9 mouse cellular contexts compared by ENCODE assay signal in the genomic region with DNA sequence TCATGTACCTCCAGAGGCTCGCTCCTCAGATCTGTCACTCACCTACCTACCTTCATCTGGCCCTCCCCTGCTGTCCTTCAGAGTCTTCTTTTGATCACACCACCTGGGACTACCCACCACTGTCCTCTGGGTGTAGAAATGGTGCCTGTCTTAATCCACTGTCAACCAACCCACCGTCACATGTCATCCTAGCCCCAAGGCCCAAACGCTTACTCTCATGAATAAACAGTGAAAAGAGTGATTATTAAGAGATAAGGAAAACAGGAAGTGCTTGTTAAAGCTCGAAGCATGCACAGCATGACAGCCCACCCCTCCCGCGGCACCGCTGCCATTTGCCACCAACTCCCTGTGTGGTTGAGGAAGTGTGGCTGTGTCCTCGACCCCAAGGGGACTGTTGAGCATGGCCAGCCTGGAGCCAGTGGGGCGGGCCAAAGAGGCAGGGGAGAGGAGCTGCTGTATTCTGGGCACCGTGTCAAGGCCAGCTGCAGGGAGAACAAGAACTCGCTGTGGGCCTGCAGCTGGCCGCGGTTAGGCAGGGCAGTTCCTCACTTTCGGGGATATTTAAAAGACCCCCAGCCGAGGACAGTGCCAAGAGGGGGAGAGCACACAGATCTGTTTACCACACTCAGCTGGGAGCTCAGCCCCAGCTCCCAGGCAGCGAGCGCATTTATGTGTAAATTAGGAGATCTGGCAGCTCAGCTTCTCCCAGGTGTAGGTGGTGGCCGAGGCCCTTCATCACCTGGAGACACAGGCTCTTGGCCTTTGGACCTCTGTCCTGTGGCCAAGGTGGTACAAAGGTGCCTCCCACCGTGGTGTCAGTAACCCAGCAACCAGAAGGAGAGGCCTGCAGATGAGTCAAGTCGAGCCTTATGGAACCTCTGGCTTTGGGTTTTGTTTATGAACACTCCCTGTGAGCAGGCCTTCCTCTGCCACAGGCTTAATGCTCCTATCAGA.
DNase-seq lines count a peak whose midpoint lies in the region; ATAC-seq lines count a peak whose summit lies in the region.
"Had no signal": no experiment of that assay in that cellular context is flagged by ENCODE, and none has a peak within 500 bp of the region (broad histone marks: within the 10 kb centered on the region; RNA-seq: fewer than 3 reads in every experiment).

No protein-coding gene starts in this region.

- H3K27ac ChIP-seq in forebrain, embryonic 13.5 days, result no peak overlapping the region; the same call in 1 of the 2 replicates
- no peak overlapping the region; a peak in 1 of 4 replicates for H3K27ac ChIP-seq in heart, embryonic 14.5 days (replicated peaks in 1 of 2; ENCODE audit: control insufficient read depth in 1 of 2, insufficient read depth in 1 of 2, low read depth in 2 of 2, low read length in 2 of 2)
- peak overlapping the region; percentile 62 for H3K27ac ChIP-seq in kidney, embryonic 15.5 days
- peak overlapping the region; percentile 57 for H3K27ac ChIP-seq in limb, embryonic 15.5 days
- peak overlapping the region; percentile 53; the same call in 1 of the 2 replicates for H3K27ac ChIP-seq in neural tube, embryonic 13.5 days (replicated peaks)

- no peaks in the 10 kb centered on the region for H3K36me3 ChIP-seq in forebrain, embryonic 13.5 days (ENCODE audit: poor library complexity, severe bottlenecking)
- H3K36me3 ChIP-seq in heart, embryonic 14.5 days (ENCODE audit: control insufficient read depth, insufficient read depth, low read length), result no peaks in the 10 kb centered on the region
- no peaks in the 10 kb centered on the region for H3K36me3 ChIP-seq in kidney, embryonic 15.5 days
- H3K36me3 ChIP-seq in limb, embryonic 15.5 days, result no peaks in the 10 kb centered on the region
- H3K36me3 ChIP-seq in neural tube, embryonic 13.5 days, result no peaks in the 10 kb centered on the region

- peak; percentile 8 to 21 for DNase-seq in spleen, adult 18-20 months
- DNase-seq in spleen, adult 12 weeks (ENCODE audit: low spot score), result no peak
- DNase-seq in urinary bladder, postnatal 25 days (ENCODE audit: low spot score), result peak; percentile 22

- 13% methylated on average over 20 of the region's 20 CpGs for WGBS in forebrain, embryonic 13.5 days
- 17% methylated on average over 20 of the region's 20 CpGs for WGBS in heart, embryonic 14.5 days
- WGBS in kidney, embryonic 15.5 days, result 16% methylated on average over 20 of the region's 20 CpGs
- 11% methylated on average over 20 of the region's 20 CpGs for WGBS in limb, embryonic 15.5 days
- WGBS in neural tube, embryonic 13.5 days, result 14% methylated on average over 20 of the region's 20 CpGs

- peaks cover 12% of the 10 kb centered on the region for H3K4me1 ChIP-seq in forebrain, embryonic 13.5 days
- H3K4me1 ChIP-seq in heart, embryonic 14.5 days (ENCODE audit: control insufficient read depth in 2 of 2, insufficient read depth in 2 of 2, low read length in 2 of 2), result peaks cover 11 to 15% of the 10 kb centered on the region in 2 experiments
- peaks cover 22% of the 10 kb centered on the region for H3K4me1 ChIP-seq in kidney, embryonic 15.5 days
- H3K4me1 ChIP-seq in limb, embryonic 15.5 days, result peaks cover 28% of the 10 kb centered on the region
- H3K4me1 ChIP-seq in neural tube, embryonic 13.5 days (replicated peaks), result peaks cover 24% of the 10 kb centered on the region

- 0 out of 2 replicates have a peak overlapping the region, but pooled peaks have one; percentile 5 for H3K9ac ChIP-seq in forebrain, embryonic 13.5 days
- H3K9ac ChIP-seq in heart, embryonic 14.5 days (ENCODE audit: low read length), result peak overlapping the region; percentile 40; the same call in 1 of the 2 replicates
- no peak overlapping the region for H3K9ac ChIP-seq in kidney, embryonic 15.5 days
- H3K9ac ChIP-seq in limb, embryonic 15.5 days, result no peak overlapping the region
- H3K9ac ChIP-seq in neural tube, embryonic 13.5 days, result 0 out of 2 replicates have a peak overlapping the region, but pooled peaks have one; percentile 17

- no peaks in the 10 kb centered on the region for H3K9me3 ChIP-seq in forebrain, embryonic 13.5 days (replicated peaks)
- no peaks in the 10 kb centered on the region for H3K9me3 ChIP-seq in heart, embryonic 14.5 days (ENCODE audit: control insufficient read depth, low read length)
- no peaks in the 10 kb centered on the region for H3K9me3 ChIP-seq in kidney, embryonic 15.5 days (replicated peaks)
- no peaks in the 10 kb centered on the region for H3K9me3 ChIP-seq in limb, embryonic 15.5 days
- H3K9me3 ChIP-seq in neural tube, embryonic 13.5 days, result no peaks in the 10 kb centered on the region

- peak overlapping the region; percentile 18; the same call in 1 of the 2 replicates for H3K4me2 ChIP-seq in forebrain, embryonic 13.5 days
- H3K4me2 ChIP-seq in heart, embryonic 14.5 days (ENCODE audit: low read length), result peak overlapping the region; percentile 4; the same call in 1 of the 2 replicates
- H3K4me2 ChIP-seq in kidney, embryonic 15.5 days, result peak overlapping the region; percentile 23
- 0 out of 2 replicates have a peak overlapping the region, but pooled peaks have one; percentile 10 for H3K4me2 ChIP-seq in limb, embryonic 15.5 days
- peak overlapping the region; percentile 20; the same call in 1 of the 2 replicates for H3K4me2 ChIP-seq in neural tube, embryonic 13.5 days

- H3K27me3 ChIP-seq in forebrain, embryonic 13.5 days, result no peaks in the 10 kb centered on the region
- no peaks in the 10 kb centered on the region for H3K27me3 ChIP-seq in heart, embryonic 14.5 days (ENCODE audit: control insufficient read depth, insufficient read depth, low read length)
- H3K27me3 ChIP-seq in kidney, embryonic 15.5 days, result no peaks in the 10 kb centered on the region
- no peaks in the 10 kb centered on the region for H3K27me3 ChIP-seq in limb, embryonic 15.5 days
- no peaks in the 10 kb centered on the region for H3K27me3 ChIP-seq in neural tube, embryonic 13.5 days
- H3K27me3 ChIP-seq: CH12.LX had no signal

- peak; percentile 91 for ATAC-seq in forebrain, embryonic 13.5 days
- peak; percentile 69; the same call in 1 of the 2 replicates for ATAC-seq in heart, embryonic 14.5 days (ENCODE audit: insufficient number of reproducible peaks, insufficient read depth, low FRiP score, low read depth)
- peak; percentile 68; the same call in 1 of the 2 replicates for ATAC-seq in kidney, embryonic 15.5 days (replicated peaks; ENCODE audit: low FRiP score)
- peak; percentile 85 for ATAC-seq in limb, embryonic 15.5 days (ENCODE audit: insufficient number of reproducible peaks, low FRiP score, low TSS enrichment, low read depth)
- peak; percentile 94 for ATAC-seq in neural tube, embryonic 13.5 days (ENCODE audit: low read depth)

- H3K4me3 ChIP-seq in forebrain, embryonic 13.5 days, result no peak overlapping the region
- no peak overlapping the region for H3K4me3 ChIP-seq in heart, embryonic 14.5 days (ENCODE audit: control insufficient read depth in 1 of 2, insufficient read depth in 1 of 2, low read depth in 1 of 2, low read length in 2 of 2)
- no peak overlapping the region for H3K4me3 ChIP-seq in kidney, embryonic 15.5 days (replicated peaks)
- H3K4me3 ChIP-seq in limb, embryonic 15.5 days, result no peak overlapping the region
- H3K4me3 ChIP-seq in neural tube, embryonic 13.5 days, result no peak overlapping the region

Comparison
In these comparisons a context has a peak if more than half of its experiments do, and no peak if none do; other contexts are left out.
1. H3K27ac ChIP-seq: peak in kidney, embryonic 15.5 days (single experiment), limb, embryonic 15.5 days (single experiment) and neural tube, embryonic 13.5 days (single experiment); none in forebrain, embryonic 13.5 days (single experiment) and heart, embryonic 14.5 days (0 of 2).
2. H3K9ac ChIP-seq: peak in forebrain, embryonic 13.5 days (single experiment), heart, embryonic 14.5 days (single experiment) and neural tube, embryonic 13.5 days (single experiment); none in kidney, embryonic 15.5 days (single experiment) and limb, embryonic 15.5 days (single experiment).
3. Peak in every context shown above with its lines, with median percentiles within 50 percentile points of each other: ATAC-seq and H3K4me2 ChIP-seq.